Mouse (Mus musculus) heart, postnatal 0 days (tissue): ENCODE measurements at regions not wholly inside any gene's neighbourhood (a gene's known extent, or its start where the extent isn't known, plus 50 kb on each side); places are given as distances from the start of the nearest gene placed in this dataset.

ENCODE experiments used
- ATAC-seq: fragments of 200-750 bp; cut with Nextera tagmentation; 2 replicates; pipeline ENCODE4 v1.8.0; 2017; ENCODE audit warnings: low read depth, moderate number of reproducible peaks, moderate library complexity; ENCODE audit not compliant: insufficient read depth
- DNase-seq: peaks from one replicate; pipeline ENCODE4 v3.0.0-alpha.2; 2016; ENCODE audit warnings: low spot score
- H3K27ac ChIP-seq: fragments of 300-500 bp; sonication (generic); 2 replicates; pipeline ENCODE4 v1.5.1; 2014; ENCODE audit warnings: low read depth, mild to moderate bottlenecking
- H3K27me3 ChIP-seq: fragments of 300-500 bp; sonication (generic); 2 replicates; pipeline ENCODE4 v1.6.1; 2014; ENCODE audit warnings: low read length, mixed read lengths; ENCODE audit not compliant: control insufficient read depth, insufficient read depth
- H3K36me3 ChIP-seq: fragments of 300-500 bp; sonication (generic); replicated peaks from 2 replicates; pipeline ENCODE4 v1.6.1; 2014; ENCODE audit warnings: low read length, mixed read lengths; ENCODE audit not compliant: control insufficient read depth, insufficient read depth
- H3K4me1 ChIP-seq: fragments of 300-500 bp; sonication (generic); 2 replicates; pipeline ENCODE4 v1.6.1; 2014; ENCODE audit warnings: antibody characterized with exemption; ENCODE audit not compliant: control insufficient read depth, insufficient read depth
- H3K4me2 ChIP-seq: fragments of 300-500 bp; sonication (generic); 2 replicates; pipeline ENCODE4 v1.6.1; 2014; ENCODE audit warnings: low read depth, mild to moderate bottlenecking, low read length, moderate library complexity
- H3K4me3 ChIP-seq: fragments of 300-500 bp; sonication (generic); 2 replicates; pipeline ENCODE4 v1.5.1; 2014; ENCODE audit warnings: low read depth, low read length
- H3K9ac ChIP-seq: fragments of 300-500 bp; sonication (generic); replicated peaks from 2 replicates; pipeline ENCODE4 v1.6.1; 2014; ENCODE audit warnings: low read depth, low read length, mixed read lengths
- H3K9me3 ChIP-seq: fragments of 300-500 bp; sonication (generic); replicated peaks from 2 replicates; pipeline ENCODE4 v1.6.1; 2016; ENCODE audit warnings: low read length; ENCODE audit not compliant: control insufficient read depth
- CTCF ChIP-seq: IDR thresholded peaks from 2 replicates; pipeline ENCODE4 v1.5.1; 2016; ENCODE audit warnings: antibody characterized with exemption, control low read depth, low read depth
- EP300 ChIP-seq: IDR thresholded peaks from 2 replicates; pipeline ENCODE4 v1.6.1; 2016; ENCODE audit warnings: antibody characterized with exemption, low read depth
- WGBS: fragments of 180-500 bp; shearing (Covaris S2); extraction: QIAGEN DNeasy Blood & Tissue Kit; methylation state at CpG from one replicate; pipeline ENCODE4 v1.1.7; 2014; 5-methylcytosine and 5-hydroxymethylcytosine counted together

- H3K27ac ChIP-seq: no peak overlapping the region
- 80% methylated on average over 3 of the region's 3 CpGs for whole genome bisulfite sequencing
- TF ChIP-seq CTCF: no peak
- no peak for TF ChIP-seq EP300
- H3K36me3 ChIP-seq: no peaks in the 10 kb centered on the region
- 0 out of 2 replicates have a peak, but pooled peaks cover 3% of the 10 kb centered on the region for H3K9me3 ChIP-seq
- H3K4me2 ChIP-seq: no peak overlapping the region
- H3K27me3 ChIP-seq: no peaks in the 10 kb centered on the region
- H3K9ac ChIP-seq: no peak overlapping the region
- DNase-seq: no peak
- ATAC-seq: no peak
- no peak overlapping the region for H3K4me3 ChIP-seq
- 0 out of 2 replicates have a peak, but pooled peaks cover 11% of the 10 kb centered on the region for H3K4me1 ChIP-seq
These were observed 355.8 kb downstream of the Sorl1 start for GRCm38 (mm10) chr9:41768316-41768715.

GRCm38 (mm10) chr9:41766533-41766920 is 357.6 kb downstream of the Sorl1 start:
- H3K4me2 ChIP-seq: no peak overlapping the region
- peak overlapping the region; percentile 47 for H3K27ac ChIP-seq
- peaks cover 13% of the 10 kb centered on the region; the same call in 1 of the 2 replicates for H3K4me1 ChIP-seq
- H3K27me3 ChIP-seq: no peaks in the 10 kb centered on the region
- H3K9me3 ChIP-seq: 0 out of 2 replicates have a peak, but pooled peaks cover 3% of the 10 kb centered on the region
- ATAC-seq (peak; percentile 99), DNase-seq (peak; percentile 89)
- TF ChIP-seq CTCF (no peak), EP300 (peak; percentile 90)
- no peak overlapping the region for H3K9ac ChIP-seq
- no peak overlapping the region for H3K4me3 ChIP-seq
- no peaks in the 10 kb centered on the region for H3K36me3 ChIP-seq
- WGBS: 2% methylated on average over 4 of the region's 4 CpGs

- TF ChIP-seq CTCF (no peak), EP300 (no peak)
- WGBS: 89% methylated on average over 6 of the region's 6 CpGs
- 0 out of 2 replicates have a peak, but pooled peaks cover 3% of the 10 kb centered on the region for H3K9me3 ChIP-seq
- ATAC-seq: no peak
- peak overlapping the region; percentile 47 for H3K27ac ChIP-seq
- no peak overlapping the region for H3K4me3 ChIP-seq
- no peak for DNase-seq
- no peaks in the 10 kb centered on the region for H3K27me3 ChIP-seq
- no peak overlapping the region for H3K9ac ChIP-seq
- no peak overlapping the region for H3K4me2 ChIP-seq
- peaks cover 19% of the 10 kb centered on the region for H3K4me1 ChIP-seq
- no peaks in the 10 kb centered on the region for H3K36me3 ChIP-seq
These were observed 358.1 kb downstream of the Sorl1 start for GRCm38 (mm10) chr9:41765816-41766532.

GRCm38 (mm10) chr9:41761050-41761576 is 363.0 kb downstream of the Sorl1 start:
- no peaks in the 10 kb centered on the region for H3K9me3 ChIP-seq
- TF ChIP-seq EP300 (no peak), CTCF (no peak)
- no peak overlapping the region for H3K4me2 ChIP-seq
- no peaks in the 10 kb centered on the region for H3K36me3 ChIP-seq
- H3K4me1 ChIP-seq: peaks cover 11% of the 10 kb centered on the region
- WGBS: 23% methylated on average over 3 of the region's 3 CpGs
- no peak overlapping the region for H3K27ac ChIP-seq
- no peak overlapping the region for H3K9ac ChIP-seq
- DNase-seq (no peak), ATAC-seq (no peak)
- H3K4me3 ChIP-seq: no peak overlapping the region
- H3K27me3 ChIP-seq: no peaks in the 10 kb centered on the region

DNA sequence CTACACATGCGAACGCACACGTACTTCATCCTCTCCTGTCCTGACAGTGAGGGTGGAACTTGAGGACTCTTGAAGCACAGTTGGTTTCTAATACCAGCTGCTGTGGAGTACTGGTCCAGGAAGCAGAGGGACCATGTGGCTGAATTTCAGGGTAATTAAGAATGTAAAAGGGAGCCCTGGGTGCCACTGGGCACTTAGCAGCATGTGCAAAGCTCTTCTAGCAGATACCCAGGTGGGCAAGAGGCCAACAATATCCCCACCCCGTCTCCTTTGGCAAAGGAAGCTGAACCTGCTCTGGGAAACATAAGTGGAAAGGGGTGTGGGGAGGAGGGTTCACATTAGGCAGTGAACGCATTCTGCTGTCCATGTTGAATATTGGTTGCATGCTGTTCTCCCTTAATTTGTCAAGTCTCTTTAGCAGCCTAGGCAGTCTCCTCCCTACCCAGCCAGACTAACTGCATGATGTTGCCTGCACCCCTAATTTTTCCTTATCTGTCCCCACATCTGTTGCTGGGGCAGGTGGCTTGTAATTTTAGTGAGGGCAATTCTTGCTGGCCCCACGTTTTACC is 369.6 kb downstream of the Sorl1 start:
- DNase-seq: peak; percentile 33
- no peak overlapping the region for H3K27ac ChIP-seq
- peaks cover 7% of the 10 kb centered on the region for H3K4me1 ChIP-seq
- ATAC-seq: peak; percentile 49
- no peak overlapping the region for H3K4me3 ChIP-seq
- H3K27me3 ChIP-seq: no peaks in the 10 kb centered on the region
- H3K36me3 ChIP-seq: no peaks in the 10 kb centered on the region
- no peaks in the 10 kb centered on the region for H3K9me3 ChIP-seq
- H3K9ac ChIP-seq: no peak overlapping the region
- 55% methylated on average over 6 of the region's 6 CpGs for WGBS
- TF ChIP-seq CTCF (no peak), EP300 (no peak)
- H3K4me2 ChIP-seq: no peak overlapping the region
